Mouse (Mus musculus) lung, adult 2 months (tissue): ENCODE measurements around the gene Ppil1.

Source experiments
- CTCF ChIP-seq: fragments of 200-500 bp; IDR thresholded peaks from 2 replicates; pipeline ENCODE4 v1.5.1; 2011; ENCODE audit warnings: mild to moderate bottlenecking, low read length, control low read depth; ENCODE audit not compliant: insufficient read depth
- POLR2A ChIP-seq: fragments of 200-500 bp; IDR thresholded peaks from 2 replicates; pipeline ENCODE4 v1.6.1; 2011; ENCODE audit warnings: low read depth, mild to moderate bottlenecking, control low read depth, low read length, borderline replicate concordance; ENCODE audit errors: extremely low read depth

DNA sequence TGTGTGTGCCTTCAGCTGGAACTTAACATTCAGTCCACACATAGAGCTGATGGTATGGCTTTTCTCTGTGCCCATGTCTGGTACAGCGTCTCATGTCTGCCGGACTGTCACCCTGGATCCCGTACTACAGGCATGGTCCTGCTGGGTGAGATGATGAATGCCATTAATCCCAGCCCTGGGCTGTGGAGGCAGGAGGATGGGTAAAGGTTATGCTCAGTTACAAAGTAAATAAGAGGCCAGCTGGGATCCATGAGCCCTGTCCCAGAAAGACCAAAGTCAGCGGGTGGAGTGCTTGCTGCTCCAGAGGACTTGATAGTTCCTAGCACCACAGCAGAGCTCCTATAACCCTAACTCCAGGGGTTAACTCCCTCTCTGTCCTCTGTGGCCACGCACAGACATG lies 31.8 kb upstream of the Ppil1 start:
- no peak for TF ChIP-seq CTCF
- no peak for TF ChIP-seq POLR2A
